Mouse (Mus musculus) retina, postnatal 7 days (tissue): ENCODE data around the gene Fam198b.

ENCODE experiments used
- DNase-seq: peaks from one replicate; pipeline ENCODE4 v3.0.0-alpha.2; 2012; ENCODE audit warnings: low read depth, low spot score

Fam198b gene

GRCm38 (mm10) chr3:79980714-79981113 lies 96.4 kb downstream of the Fam198b start:
- no peak for DNase-seq

- DNase-seq, result no peak
Measured at GRCm38 (mm10) chr3:79983961-79984419, 99.7 kb downstream of the Fam198b start.

DNA sequence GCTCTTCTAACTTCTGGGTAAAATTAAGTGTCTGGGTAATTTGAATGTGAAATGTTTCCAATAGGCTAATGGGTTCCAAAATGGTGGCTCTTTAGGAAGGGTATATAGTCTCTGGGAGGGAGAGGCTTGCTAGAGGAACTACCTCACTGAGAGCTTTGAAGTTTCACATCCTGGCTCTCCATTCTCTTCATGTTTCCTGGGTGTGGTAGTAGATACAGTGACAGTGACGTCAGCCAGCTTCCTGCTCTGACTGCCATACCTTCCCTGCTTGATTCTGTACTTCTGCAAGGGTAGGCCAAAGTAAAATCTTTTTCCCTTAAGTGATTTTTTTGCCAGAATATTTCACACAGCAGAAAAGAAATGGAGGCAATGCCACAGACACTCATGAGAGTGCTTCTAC lies 100.2 kb downstream of the Fam198b start:
- no peak for DNase-seq

DNA sequence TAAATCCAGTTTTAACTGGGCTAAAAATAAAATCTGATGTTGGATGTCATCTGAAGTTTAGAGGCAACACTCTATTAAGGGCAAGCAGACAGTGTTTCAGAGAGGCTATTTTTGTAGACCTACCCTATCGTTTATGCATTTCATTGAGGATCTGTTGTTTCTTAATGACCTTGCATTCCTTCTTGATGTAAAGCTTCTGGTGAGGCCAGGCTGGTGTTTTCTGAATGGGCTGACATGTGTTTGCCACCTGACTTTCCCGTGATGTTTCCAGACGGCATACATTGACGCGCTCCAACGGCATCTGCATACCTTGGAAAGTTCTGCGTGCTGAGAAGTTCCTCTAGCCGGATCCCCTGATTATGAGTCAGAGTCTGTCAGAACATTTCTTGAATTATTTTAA lies 104.9 kb downstream of the Fam198b start:
- DNase-seq, result no peak

DNA sequence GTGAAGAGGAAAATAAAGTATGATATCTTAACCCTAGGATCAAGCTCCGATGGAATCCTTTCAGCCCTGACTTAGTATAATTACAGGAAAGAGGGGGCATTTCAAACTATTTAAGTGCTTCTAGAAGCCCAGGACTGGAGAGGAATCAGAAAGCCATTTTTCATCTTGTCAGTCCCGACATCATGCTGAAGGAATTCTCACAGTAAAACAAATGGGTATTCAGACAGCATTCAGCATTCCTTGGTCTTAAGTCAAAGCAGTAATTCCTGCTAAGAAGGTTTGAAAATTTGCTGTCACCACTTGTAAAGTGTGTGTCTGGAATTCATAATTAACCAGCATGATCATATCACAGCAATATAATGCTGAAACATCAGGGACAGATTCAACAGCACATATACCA lies 105.6 kb downstream of the Fam198b start:
- no peak for DNase-seq

- no peak for DNase-seq
Measured at GRCm38 (mm10) chr3:79990480-79990879, 106.1 kb downstream of the Fam198b start.

DNA sequence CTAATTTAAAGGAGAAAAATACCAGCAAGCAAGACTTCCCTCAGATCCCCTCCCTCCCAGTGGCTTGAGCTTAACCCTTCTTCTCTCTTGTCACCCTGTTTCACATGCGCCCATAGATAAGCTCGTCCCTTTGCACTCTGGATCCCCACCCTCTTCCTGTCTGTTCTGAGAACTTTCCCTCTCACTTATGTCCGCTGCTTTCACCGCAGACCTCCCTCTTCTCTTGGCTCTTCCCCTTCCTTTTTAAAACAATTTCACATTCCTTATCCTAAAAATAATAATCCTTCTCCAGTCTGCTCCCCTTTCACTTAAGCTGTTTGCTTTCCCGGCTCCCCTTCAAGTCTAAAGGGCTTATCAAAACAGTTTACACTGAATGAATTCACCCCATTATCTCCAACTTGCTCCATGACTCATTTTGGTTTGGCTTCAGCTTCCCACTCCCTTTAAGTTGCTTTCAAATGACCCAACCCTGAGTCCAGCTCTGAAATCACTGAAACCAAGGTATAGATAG lies 109.8 kb downstream of the Fam198b start:
- no peak for DNase-seq

DNA sequence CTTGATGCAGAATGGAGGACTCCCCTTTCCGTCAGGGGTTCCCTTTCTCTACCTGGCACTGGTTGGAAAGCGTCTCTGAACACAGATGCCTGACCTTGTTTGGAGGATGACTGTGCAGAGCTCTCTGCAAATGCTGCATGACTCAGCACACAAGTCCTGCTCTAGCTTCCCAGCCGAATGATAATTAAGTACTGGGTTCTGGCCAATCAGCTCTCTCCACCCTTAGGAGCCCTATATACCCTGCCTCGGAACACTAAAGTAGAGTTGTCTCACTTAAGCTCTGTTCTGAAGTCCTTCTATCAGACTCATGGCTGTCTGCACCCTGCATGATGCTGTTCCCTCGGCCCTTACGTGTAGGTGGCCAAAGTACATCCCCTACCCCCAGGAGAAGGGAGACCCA lies 111.4 kb downstream of the Fam198b start:
- no peak for DNase-seq
